Mouse (Mus musculus) testis, adult 2 months (tissue): ENCODE measurements around the gene Arhgap27. TPM values are rescaled to one million over a fixed set of nuclear protein-coding genes. Genes with fewer than 3 reads are reported as not detected.

Experiments
- H3K27ac ChIP-seq: fragments of 200-500 bp; 2 replicates; pipeline ENCODE4 v1.5.1; 2012; ENCODE audit warnings: low read depth, low read length; ENCODE audit not compliant: control insufficient read depth, insufficient read depth
- H3K27me3 ChIP-seq: fragments of 200-500 bp; 2 replicates; pipeline ENCODE4 v1.6.1; 2012; ENCODE audit warnings: mild to moderate bottlenecking, low read length, moderate library complexity; ENCODE audit not compliant: control insufficient read depth, insufficient read depth
- H3K36me3 ChIP-seq: fragments of 200-500 bp; 2 replicates; pipeline ENCODE4 v1.6.1; 2012; ENCODE audit warnings: mild to moderate bottlenecking, low read length; ENCODE audit not compliant: control insufficient read depth, insufficient read depth
- H3K4me1 ChIP-seq: fragments of 200-500 bp; 2 replicates; pipeline ENCODE4 v1.6.1; 2012; ENCODE audit warnings: low read length; ENCODE audit not compliant: control insufficient read depth, insufficient read depth
- H3K4me3 ChIP-seq: fragments of 200-500 bp; 2 replicates; pipeline ENCODE4 v1.5.1; 2012; ENCODE audit warnings: low read depth, mild to moderate bottlenecking, low read length, moderate library complexity, mixed read lengths; ENCODE audit not compliant: control insufficient read depth
- CTCF ChIP-seq: fragments of 200-500 bp; IDR thresholded peaks from 2 replicates; pipeline ENCODE4 v1.5.1; 2012; ENCODE audit warnings: low read depth, mild to moderate bottlenecking, inconsistent platforms, low read length, moderate library complexity; ENCODE audit not compliant: control insufficient read depth, insufficient read depth, insufficient replicate concordance
- POLR2A ChIP-seq: fragments of 200-500 bp; IDR thresholded peaks from 2 replicates; pipeline ENCODE4 v1.6.1; 2012; ENCODE audit warnings: low read depth, mild to moderate bottlenecking, inconsistent platforms, low read length, moderate library complexity; ENCODE audit not compliant: control insufficient read depth
- polyA plus RNA-seq: library from polyadenylated mRNA; depleted of rRNA; stranded (reverse); fragments of >200 nt; gene quantifications from 2 replicates; pipeline ENCODE4 v1.2.3, GENCODE M21; 2012

The Arhgap27 gene
- polyA plus RNA-seq, 1 experiment: 1.0 TPM

DNA sequence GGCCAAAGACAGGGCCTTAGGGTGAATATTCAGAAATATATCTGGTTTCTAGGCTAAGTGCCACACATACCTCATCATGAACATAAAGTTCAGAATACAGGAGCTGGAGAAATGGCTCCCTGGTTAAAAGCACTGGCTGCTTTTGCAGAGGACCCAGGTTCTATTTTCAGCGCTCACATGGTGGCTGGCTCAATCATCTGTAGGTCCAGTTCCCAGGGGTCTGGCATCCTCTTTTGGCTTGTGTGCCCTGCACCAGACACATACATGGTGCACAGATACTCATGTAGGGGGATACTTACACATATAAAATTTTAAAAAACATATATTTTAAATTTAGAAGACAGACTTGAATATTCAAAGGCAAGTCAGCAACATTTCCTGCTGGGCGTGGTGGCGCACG, 32.7 kb upstream of the Arhgap27 start:
- Histone ChIP-seq H3K27me3 (no peaks in the 10 kb centered on the region), H3K4me3 (no peak overlapping the region), H3K4me1 (no peaks in the 10 kb centered on the region), H3K36me3 (no peaks in the 10 kb centered on the region; the same call in 1 of the 2 replicates), H3K27ac (no peak overlapping the region)
- TF ChIP-seq CTCF: no peak
- TF ChIP-seq POLR2A: no peak

DNA sequence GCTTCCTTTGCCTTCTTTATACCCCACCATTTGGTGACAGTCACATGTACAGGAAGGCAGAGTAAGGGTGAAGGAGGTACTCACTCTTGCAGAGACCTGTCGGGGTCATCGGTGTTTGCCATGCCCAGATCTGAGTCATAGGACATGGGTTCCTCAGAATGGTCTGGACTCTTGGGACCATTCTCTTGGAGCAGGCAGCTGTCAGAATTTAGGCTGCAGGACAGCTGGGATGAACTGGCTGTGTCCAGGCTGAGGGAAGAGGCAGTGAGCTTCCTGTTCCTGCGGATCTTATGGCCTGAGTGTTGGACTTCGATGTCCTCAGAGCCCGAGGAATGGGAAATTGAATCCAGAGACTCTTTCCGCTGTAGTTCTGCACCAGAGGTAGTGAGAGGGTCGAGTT, 31.1 kb upstream of the Arhgap27 start:
- H3K4me1 ChIP-seq: no peaks in the 10 kb centered on the region
- TF ChIP-seq POLR2A: no peak
- TF ChIP-seq CTCF: no peak
- no peaks in the 10 kb centered on the region for H3K27me3 ChIP-seq
- no peak overlapping the region for H3K4me3 ChIP-seq
- no peak overlapping the region for H3K27ac ChIP-seq
- H3K36me3 ChIP-seq: no peaks in the 10 kb centered on the region; the same call in 1 of the 2 replicates

DNA sequence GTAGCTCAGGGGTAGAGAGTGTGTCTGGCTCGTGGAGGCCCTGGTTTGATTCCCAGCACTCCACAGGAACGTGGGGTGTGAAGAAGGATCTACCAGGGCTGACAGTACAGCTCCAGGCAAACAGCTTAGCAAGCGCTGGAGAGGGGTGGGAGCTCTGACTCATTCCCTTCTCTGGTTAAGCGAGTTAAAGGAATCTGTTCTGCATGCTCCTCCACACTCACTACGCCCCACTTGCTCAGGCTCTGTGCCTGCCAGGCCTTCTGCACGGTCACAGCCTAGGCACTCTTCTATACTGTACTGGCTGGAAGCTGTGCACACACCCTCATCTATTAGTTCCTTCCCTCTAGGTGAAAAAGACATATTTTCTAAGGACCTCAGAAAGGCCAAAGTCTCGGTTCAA, 30.5 kb upstream of the Arhgap27 start:
- no peaks in the 10 kb centered on the region for H3K4me1 ChIP-seq
- H3K36me3 ChIP-seq: no peaks in the 10 kb centered on the region; the same call in 1 of the 2 replicates
- TF ChIP-seq POLR2A (no peak), CTCF (no peak)
- H3K4me3 ChIP-seq: no peak overlapping the region
- no peak overlapping the region for H3K27ac ChIP-seq
- H3K27me3 ChIP-seq: no peaks in the 10 kb centered on the region

DNA sequence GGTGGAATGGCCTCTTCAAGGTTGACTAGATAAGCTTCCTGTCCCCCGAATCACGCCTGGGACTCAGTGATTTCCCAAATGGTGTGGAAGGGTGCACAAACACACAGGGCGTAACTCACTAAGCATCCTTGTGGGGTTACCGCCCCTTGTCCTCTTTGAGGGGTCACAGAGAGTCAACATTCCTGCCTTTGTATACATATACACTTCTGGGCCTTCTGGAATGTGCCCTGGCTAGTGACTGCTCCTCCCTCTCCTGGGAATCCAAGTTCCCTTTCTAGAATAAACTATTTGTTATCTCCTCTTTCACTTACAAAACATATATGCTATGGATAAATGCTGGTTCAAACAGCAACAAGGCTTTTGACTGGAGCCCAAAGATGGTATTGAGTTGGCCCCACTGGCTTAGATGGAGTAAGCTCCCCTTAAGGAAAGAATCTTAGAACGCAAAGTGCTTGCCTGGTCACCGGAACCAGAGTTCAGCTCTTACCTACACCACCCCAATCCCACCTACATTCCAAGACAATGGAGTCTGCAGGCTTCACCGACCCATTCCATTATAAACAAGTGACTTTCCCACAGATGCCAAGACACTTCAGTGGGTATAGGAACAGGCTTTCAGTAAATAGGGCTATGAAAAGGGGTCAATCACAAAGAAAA, 24.5 kb upstream of the Arhgap27 start:
- H3K27ac ChIP-seq: no peak overlapping the region
- TF ChIP-seq POLR2A: no peak
- TF ChIP-seq CTCF: no peak
- no peak overlapping the region for H3K4me3 ChIP-seq
- H3K27me3 ChIP-seq: no peaks in the 10 kb centered on the region
- H3K4me1 ChIP-seq: no peaks in the 10 kb centered on the region
- H3K36me3 ChIP-seq: peaks cover 1% of the 10 kb centered on the region; the same call in 1 of the 2 replicates

DNA sequence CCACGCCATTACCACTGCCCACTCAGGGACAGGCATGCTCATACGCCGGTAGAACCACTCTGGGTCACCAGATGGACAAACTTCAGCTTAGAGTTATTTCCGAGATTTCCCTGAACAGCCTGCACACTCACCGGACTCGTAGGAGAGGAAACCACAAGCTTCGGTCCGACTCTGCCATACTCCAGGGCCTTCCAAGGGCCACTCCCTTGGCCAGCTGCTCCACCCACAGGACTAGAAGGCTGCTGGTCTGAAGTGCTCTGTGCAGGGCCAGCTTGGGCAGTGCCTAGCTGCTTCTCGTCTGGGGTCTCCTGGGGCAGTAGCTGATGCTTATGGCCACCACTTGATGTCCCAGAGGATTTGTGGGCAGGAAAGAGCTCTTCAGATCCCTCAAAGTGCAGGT, 23.3 kb upstream of the Arhgap27 start:
- no peak for TF ChIP-seq POLR2A
- no peak for TF ChIP-seq CTCF
- Histone ChIP-seq H3K36me3 (peaks cover 1% of the 10 kb centered on the region; the same call in 1 of the 2 replicates), H3K27me3 (no peaks in the 10 kb centered on the region), H3K4me3 (no peak overlapping the region), H3K27ac (no peak overlapping the region), H3K4me1 (no peaks in the 10 kb centered on the region)

DNA sequence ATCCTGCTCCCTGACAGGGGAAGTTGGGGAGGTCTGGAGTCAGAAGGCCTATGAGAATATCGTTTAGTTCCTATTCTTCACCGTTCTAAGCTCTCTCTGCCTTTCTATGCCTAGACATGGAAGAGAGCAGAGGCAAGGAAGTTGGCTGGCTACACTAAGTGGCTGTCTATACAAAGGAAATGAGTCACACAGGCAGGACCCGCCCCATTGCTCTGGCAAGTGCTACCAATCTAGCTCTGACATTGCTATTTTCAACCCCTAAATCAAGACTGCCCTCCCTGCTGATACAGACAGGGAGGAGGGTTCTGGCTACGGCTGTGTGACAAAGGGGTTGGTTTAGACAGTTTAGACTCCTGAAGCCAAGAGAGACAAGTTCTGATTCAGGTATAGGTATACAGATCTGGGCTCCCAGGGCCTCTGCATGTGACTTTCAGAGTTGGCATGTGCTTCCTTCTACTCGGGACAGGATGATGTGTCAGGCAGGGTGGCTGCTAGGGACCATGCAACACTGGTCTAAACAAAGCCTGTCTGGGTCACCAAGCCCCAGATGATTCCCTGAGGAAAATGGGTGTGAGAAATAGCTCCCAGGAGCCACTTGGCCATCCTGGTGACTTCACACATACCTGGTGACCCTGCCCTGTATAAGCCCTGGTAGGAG, 18.6 kb upstream of the Arhgap27 start:
- no peak overlapping the region for H3K4me3 ChIP-seq
- no peaks in the 10 kb centered on the region for H3K4me1 ChIP-seq
- H3K36me3 ChIP-seq: peaks cover 1% of the 10 kb centered on the region
- TF ChIP-seq POLR2A (no peak), CTCF (no peak)
- H3K27ac ChIP-seq: no peak overlapping the region
- H3K27me3 ChIP-seq: no peaks in the 10 kb centered on the region

DNA sequence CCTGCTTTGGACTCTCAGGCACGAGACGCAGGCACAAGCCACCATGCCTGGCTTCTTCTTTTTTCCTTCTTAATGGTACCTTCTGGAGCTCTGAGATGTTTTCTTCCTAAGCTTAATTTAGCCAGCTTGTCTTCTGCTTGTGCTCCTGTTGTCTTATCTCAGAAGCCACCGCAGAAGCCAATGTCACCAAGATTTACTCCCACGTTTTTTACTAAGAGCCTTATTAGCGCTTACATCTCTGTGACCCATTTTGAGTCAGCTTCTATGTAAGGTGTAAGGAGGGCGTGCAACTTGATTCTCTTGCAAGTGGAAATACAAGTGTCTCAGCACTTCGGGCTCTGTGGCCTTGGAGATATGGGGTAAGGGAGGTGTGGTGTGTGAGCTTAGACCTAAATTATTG, 18.0 kb upstream of the Arhgap27 start:
- Histone ChIP-seq H3K36me3 (no peaks in the 10 kb centered on the region; the same call in 1 of the 2 replicates), H3K27ac (no peak overlapping the region), H3K4me1 (no peaks in the 10 kb centered on the region), H3K4me3 (no peak overlapping the region), H3K27me3 (no peaks in the 10 kb centered on the region)
- TF ChIP-seq POLR2A (no peak), CTCF (no peak)
